Mouse (Mus musculus) urinary bladder, postnatal 14 days (tissue): ENCODE results near the gene Slc9a5.
A peak's percentile ranks its signal among the peaks of the same experiment; 100 is the strongest.

Experiments
- DNase-seq: peaks from one replicate; pipeline ENCODE4 v3.0.0; 2021; ENCODE audit warnings: low spot score

Slc9a5 gene

GRCm38 (mm10) chr8:105354549-105354948, 5.9 kb downstream of the Slc9a5 start:
- no peak for DNase-seq

GRCm38 (mm10) chr8:105355179-105356024, 6.8 kb downstream of the Slc9a5 start:
- no peak for DNase-seq

- DNase-seq, result no peak
Observed at GRCm38 (mm10) chr8:105356681-105357080, 8.0 kb downstream of the Slc9a5 start.

GRCm38 (mm10) chr8:105359208-105359607, 10.6 kb downstream of the Slc9a5 start:
- no peak for DNase-seq

GRCm38 (mm10) chr8:105359646-105360045, 11.0 kb downstream of the Slc9a5 start:
- DNase-seq, result no peak

GRCm38 (mm10) chr8:105361751-105362702, 13.4 kb downstream of the Slc9a5 start:
- DNase-seq, result no peak

- DNase-seq, result no peak
Observed at GRCm38 (mm10) chr8:105367107-105367506, 18.5 kb downstream of the Slc9a5 start.

GRCm38 (mm10) chr8:105372473-105372872, 23.8 kb downstream of the Slc9a5 start:
- no peak for DNase-seq

GRCm38 (mm10) chr8:105373032-105373431, 24.4 kb downstream of the Slc9a5 start, which contains the start of gene Plekhg4:
Gene Plekhg4 (plus strand): TSS chr8:105373274.
- no peak for DNase-seq

- DNase-seq, result no peak
Observed at GRCm38 (mm10) chr8:105374513-105374966, 25.9 kb downstream of the Slc9a5 start.

- DNase-seq, result peak; percentile 81
Observed at GRCm38 (mm10) chr8:105378673-105379072, 30.0 kb downstream of the Slc9a5 start.

- DNase-seq, result no peak
Observed at GRCm38 (mm10) chr8:105380308-105380707, 31.7 kb downstream of the Slc9a5 start.

GRCm38 (mm10) chr8:105384070-105384469, 35.4 kb downstream of the Slc9a5 start:
- no peak for DNase-seq

GRCm38 (mm10) chr8:105387151-105387550, 38.5 kb downstream of the Slc9a5 start:
- no peak for DNase-seq

- no peak for DNase-seq
Observed at GRCm38 (mm10) chr8:105389096-105389495, 40.5 kb downstream of the Slc9a5 start.

GRCm38 (mm10) chr8:105393089-105393787, 44.6 kb downstream of the Slc9a5 start:
- no peak for DNase-seq

GRCm38 (mm10) chr8:105393915-105394314, 45.3 kb downstream of the Slc9a5 start:
- no peak for DNase-seq

- peak; percentile 57 for DNase-seq
Observed at GRCm38 (mm10) chr8:105397747-105398146, 49.1 kb downstream of the Slc9a5 start.

GRCm38 (mm10) chr8:105400016-105400415, 51.4 kb downstream of the Slc9a5 start:
- DNase-seq, result no peak

- DNase-seq, result no peak
Observed at GRCm38 (mm10) chr8:105403467-105403866, 54.8 kb downstream of the Slc9a5 start.

GRCm38 (mm10) chr8:105404496-105404895, 55.9 kb downstream of the Slc9a5 start:
- DNase-seq, result no peak

- no peak for DNase-seq
Observed at GRCm38 (mm10) chr8:105406416-105406815, 57.8 kb downstream of the Slc9a5 start.
